Mouse (Mus musculus) gastrocnemius, postnatal 25 days (tissue): Measurements from ENCODE around the gene Gpr137. TPM values are rescaled to one million over a fixed set of nuclear protein-coding genes. Genes with fewer than 3 reads are reported as not detected.
"Not testable (repeated sequence)": the region's sequence is repeated elsewhere in the genome, so short reads cannot be mapped to it uniquely, and the experiment has no call there.

Source experiments
- DNase-seq: peaks from one replicate; pipeline ENCODE4 v3.0.0; 2022
- long read RNA-seq, 2 experiments: library from polyadenylated mRNA; stranded (forward); transcript quantifications; one replicate each; pipeline ENCODE4 v2.0.0; 2021
- total RNA-seq, 2 experiments: library from RNA; stranded (reverse); gene quantifications; 1 replicate in 1 of 2; 2 replicates in 1 of 2; pipeline ENCODE4 v1.2.3; 2021

Gene Gpr137
- 10 to 100 TPM in 1 of 2 experiments, 1 to 10 TPM in 1; 9.5 to 10.9 TPM for total RNA-seq
- long read RNA-seq, experiment 1, partial matches to known transcripts: 0 of 3 reads
- long read RNA-seq, experiment 1, other reads (novel, unspliced or antisense): 1 of 3 reads
- long read RNA-seq, experiment 2, partial matches to known transcripts: 0 of 5 reads
- long read RNA-seq, experiment 2, other reads (novel, unspliced or antisense): 2 of 5 reads

- DNase-seq: peak; percentile 97
These were observed at the start of gene Gpr137 for GRCm38 (mm10) chr19:6942249-6942691. Gene Gpr137 (minus strand): TSS chr19:6942480.

GRCm38 (mm10) chr19:6991166-6991565 is 48.9 kb upstream of the Gpr137 start:
- DNase-seq: not testable (repeated sequence)

- DNase-seq: no peak
These were observed 48.4 kb upstream of the Gpr137 start for GRCm38 (mm10) chr19:6990712-6991111.

- DNase-seq: no peak
These were observed 47.0 kb upstream of the Gpr137 start for GRCm38 (mm10) chr19:6989251-6989650.

GRCm38 (mm10) chr19:6987904-6988285 is 45.6 kb upstream of the Gpr137 start:
- DNase-seq: no peak

GRCm38 (mm10) chr19:6987061-6987903 is 45.0 kb upstream of the Gpr137 start, which contains the start of gene Vegfb:
Gene Vegfb (minus strand): TSS chr19:6987651.
- peak; percentile 77 for DNase-seq

- no peak for DNase-seq
These were observed 43.9 kb upstream of the Gpr137 start for GRCm38 (mm10) chr19:6985951-6986708.

- DNase-seq: no peak
These were observed 43.0 kb upstream of the Gpr137 start for GRCm38 (mm10) chr19:6985300-6985699.

- no peak for DNase-seq
These were observed 41.3 kb upstream of the Gpr137 start for GRCm38 (mm10) chr19:6983621-6984020.

GRCm38 (mm10) chr19:6981465-6981864 is 39.2 kb upstream of the Gpr137 start:
- no peak for DNase-seq

- DNase-seq: peak; percentile 98
These were observed 38.3 kb upstream of the Gpr137 start, which contains the start of gene Fkbp2 for GRCm38 (mm10) chr19:6980381-6981093. Gene Fkbp2 (minus strand): TSS chr19:6980501.

GRCm38 (mm10) chr19:6979486-6980380 is 37.5 kb upstream of the Gpr137 start:
- DNase-seq: peak; percentile 99

- peak; percentile 66 for DNase-seq
These were observed 36.8 kb upstream of the Gpr137 start for GRCm38 (mm10) chr19:6979001-6979479.

- DNase-seq: no peak
These were observed 36.3 kb upstream of the Gpr137 start for GRCm38 (mm10) chr19:6978639-6978974.

- no peak for DNase-seq
These were observed 35.7 kb upstream of the Gpr137 start for GRCm38 (mm10) chr19:6977759-6978638.

GRCm38 (mm10) chr19:6975537-6976521 is 33.5 kb upstream of the Gpr137 start, which contains the start of gene Plcb3:
Gene Plcb3 (minus strand): TSS chr19:6976470.
- peak; percentile 89 for DNase-seq

- peak; percentile 88 for DNase-seq
These were observed 32.2 kb upstream of the Gpr137 start, which contains the start of gene Ppp1r14b for GRCm38 (mm10) chr19:6974211-6975205. Gene Ppp1r14b (plus strand): TSS chr19:6974968.
